Mouse (Mus musculus): Measurements from ENCODE around the gene Pard3. TPM values are rescaled to one million over a fixed set of nuclear protein-coding genes. Genes with fewer than 3 reads are reported as not detected.

Pard3 gene
- polyA plus RNA-seq, 1 experiment = 32.0 TPM

DNA sequence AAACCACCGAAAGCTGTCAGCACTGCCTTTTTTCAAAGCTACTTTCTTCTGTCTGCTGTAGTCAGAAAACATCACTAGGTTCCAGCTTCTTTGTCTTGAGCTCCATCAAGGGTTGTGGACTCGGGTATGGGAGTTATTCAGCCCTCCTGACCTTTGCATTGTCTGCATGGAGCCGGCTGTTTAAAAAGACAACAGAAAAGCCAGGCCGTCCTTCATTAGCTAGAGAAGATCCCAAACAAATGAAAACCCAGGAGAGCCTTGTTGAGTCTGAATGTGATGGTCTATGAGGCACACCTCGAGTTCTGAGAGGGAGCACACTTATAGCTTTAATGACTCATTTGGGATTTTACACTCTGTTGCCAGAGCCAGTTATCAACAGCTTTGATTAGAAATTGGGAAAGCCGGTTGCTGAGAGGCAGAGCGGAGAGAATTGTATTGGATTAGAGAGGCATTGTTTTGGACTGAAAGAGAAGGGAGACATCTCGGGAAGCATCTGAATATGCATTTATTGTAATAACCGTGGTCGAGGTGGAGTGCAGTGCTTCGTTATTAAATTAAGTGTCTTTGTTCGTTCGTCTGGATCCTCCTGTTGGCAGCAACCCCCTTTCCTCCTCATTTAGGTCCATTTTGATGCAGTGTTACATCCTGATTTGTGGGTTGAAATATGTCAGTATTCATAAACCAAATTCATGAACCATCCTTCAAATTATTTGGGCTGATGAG is 435.5 kb downstream of the Pard3 start:
- DNase-seq (ENCODE audit: low spot score) = no peak

DNA sequence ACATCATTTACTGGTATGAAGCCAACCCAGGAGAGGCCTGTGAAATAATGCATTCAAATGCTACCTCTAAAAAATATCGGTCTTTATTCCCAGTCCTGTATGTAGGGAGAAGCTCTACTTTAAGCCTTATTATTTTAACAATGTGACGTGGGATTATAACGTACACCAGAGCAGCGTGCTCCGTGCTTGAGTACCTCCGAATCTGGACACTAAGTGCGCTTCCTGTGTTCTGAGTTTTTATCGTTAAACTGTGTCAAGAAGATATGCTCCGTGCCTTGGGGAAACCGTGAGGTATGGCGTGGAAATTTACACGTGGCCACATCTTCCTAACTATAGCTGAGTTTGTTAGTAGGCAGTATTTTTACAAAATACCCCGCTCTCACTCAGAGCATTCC is 436.0 kb downstream of the Pard3 start:
- DNase-seq (ENCODE audit: low spot score) = no peak

- DNase-seq (ENCODE audit: low spot score) = no peak
These were observed 436.5 kb downstream of the Pard3 start for GRCm38 (mm10) chr8:127500206-127500605.

DNA sequence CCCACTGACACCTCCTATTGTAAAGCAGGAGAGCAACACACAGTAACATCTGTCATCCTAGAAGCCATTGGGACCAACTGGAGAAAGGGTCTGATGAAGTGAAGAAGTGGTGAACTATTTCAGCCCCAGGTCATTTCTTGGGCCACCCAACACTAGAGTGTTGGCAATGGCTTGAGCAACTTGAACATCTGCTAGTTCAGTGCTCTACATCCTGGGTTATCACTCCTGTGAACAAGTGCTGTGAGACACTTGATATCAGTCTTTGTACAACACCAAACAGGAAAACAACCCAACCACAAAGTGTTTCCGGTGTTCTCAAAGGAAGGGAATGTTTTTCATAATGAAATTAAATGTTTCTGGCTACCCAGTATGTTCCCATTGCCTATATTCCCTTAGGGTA is 438.1 kb downstream of the Pard3 start:
- no peak for DNase-seq (ENCODE audit: low spot score)

GRCm38 (mm10) chr8:127505286-127505685 is 441.6 kb downstream of the Pard3 start:
- no peak for DNase-seq (ENCODE audit: low spot score)

GRCm38 (mm10) chr8:127506336-127506735 is 442.6 kb downstream of the Pard3 start:
- DNase-seq (ENCODE audit: low spot score) = no peak

DNA sequence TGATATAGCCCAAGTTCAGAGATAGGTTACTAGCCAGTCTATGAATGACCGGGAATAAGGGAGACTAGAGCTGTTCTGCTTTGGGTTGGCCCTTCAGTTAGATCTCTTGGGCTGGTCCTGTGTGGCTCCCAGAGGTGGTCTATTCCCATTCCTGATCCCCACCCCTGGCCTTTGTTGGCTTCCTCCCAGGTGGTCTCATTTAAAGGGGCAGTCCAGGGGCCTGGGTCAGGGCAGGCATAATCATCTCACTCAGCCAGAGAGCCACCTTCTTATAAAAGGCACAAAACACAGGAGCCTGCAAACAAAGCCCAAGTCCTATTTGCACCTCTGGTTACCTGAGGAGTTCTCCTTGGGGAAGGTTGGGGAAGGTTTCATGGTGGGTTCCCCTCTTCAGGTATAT is 447.6 kb downstream of the Pard3 start:
- DNase-seq (ENCODE audit: low spot score) = no peak

DNA sequence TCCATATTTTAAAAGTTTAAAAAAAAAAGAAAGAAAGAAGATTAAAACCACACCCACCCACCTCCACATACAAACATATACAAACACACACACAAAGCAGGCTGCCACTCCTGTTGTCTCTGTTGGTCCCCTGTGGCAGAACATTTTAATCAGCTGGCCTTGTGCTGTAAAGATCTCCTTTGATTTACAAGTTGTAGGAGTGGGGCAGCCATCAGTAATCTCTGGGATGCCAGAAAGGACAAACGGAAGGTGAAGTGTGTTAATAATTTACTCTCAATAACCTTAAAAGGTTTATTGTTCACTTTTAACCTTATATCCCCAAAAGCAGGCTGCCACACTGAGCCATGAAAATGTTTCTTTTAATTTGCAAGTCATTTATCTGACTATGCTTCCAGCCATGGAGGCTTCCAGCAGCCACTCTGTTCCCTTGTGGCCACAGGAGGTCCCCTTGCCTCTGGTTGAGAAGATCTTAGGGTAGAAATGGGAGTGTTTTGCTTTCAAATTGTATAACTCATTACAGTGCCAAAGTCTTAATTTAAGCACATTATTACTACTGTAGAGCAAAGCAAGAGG is 448.4 kb downstream of the Pard3 start:
- no peak for DNase-seq (ENCODE audit: low spot score)

DNA sequence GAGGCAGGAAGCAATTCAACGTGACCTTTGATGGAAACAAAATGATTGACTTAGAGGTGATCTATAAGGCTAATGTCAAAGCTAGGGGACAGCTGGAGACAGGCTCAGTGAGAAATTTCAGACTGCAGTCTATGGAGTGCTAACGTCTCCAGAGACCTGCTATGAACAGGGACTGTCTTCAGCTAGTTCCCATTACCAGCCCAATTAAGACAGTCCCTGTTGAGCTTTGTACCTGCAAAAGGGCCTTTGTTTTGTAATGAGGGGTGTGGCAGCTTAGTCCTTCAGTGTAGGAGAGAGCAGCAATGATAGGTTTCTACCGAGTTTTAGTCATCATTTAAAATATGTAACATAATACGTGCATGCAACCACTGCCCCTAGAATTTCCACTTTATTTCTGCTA is 448.9 kb downstream of the Pard3 start:
- no peak for DNase-seq (ENCODE audit: low spot score)

DNA sequence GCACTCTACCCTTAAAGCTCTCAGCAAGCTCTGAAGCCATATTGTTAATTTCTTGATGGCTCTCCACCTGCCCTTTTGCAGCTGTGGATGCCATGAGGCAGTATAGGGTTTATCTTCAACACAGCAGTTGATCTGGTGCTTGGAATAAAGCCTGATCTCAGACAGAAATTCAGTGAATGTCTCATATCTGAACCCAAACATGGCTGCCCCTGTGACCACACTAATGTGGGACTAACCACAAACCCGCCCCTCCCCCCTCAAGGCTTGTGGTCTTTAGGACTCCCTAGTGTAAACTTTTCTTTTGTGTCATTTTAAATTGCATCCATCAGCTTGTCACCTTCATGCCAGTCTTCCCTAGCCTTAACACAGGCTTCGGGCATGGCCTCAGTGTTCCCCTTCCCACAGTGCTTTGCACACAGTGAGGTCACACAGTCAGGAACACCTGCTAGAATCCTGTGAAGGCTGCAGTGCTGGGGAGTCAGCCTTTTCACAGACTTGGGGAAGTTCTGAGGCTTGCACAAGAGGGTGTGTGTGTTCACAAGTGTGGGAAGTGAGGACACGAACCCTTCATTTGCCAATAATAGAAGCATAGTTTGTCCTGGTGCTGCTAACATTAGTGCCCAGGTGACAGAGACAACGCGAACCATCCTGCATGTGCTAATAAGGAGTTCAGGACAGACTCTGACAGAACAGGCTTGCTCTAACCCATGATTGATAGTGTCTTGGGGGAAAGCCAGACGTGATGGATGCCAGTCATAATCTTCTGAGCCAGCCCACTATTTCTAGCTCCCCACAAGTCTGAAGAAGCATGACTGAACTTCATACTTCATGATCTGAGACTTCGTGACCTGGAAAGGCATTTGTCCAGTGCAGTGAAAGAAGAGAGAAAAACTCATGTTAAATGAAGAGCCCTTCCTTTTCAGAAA is 451.4 kb downstream of the Pard3 start:
- DNase-seq (ENCODE audit: low spot score) = no peak

DNA sequence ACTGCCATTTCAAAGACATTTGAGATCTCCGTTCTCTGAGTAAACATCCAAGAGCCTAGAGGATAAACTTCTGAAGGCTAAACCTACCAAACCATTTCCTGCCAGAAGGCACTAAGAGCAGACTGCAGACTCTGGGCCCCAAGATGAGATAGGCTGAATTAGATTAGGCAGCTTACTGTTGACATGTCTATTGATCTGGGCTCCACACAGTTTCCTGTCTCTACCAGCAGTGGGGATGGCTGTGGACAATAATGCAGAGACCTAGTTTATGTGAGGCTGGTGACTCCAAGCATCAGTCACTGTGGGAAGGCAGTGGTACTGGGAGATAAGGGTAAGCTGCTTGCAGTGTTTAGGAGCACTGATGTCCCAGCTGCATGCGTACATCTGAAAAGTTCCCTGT is 452.4 kb downstream of the Pard3 start:
- DNase-seq (ENCODE audit: low spot score) = no peak

- DNase-seq (ENCODE audit: low spot score) = no peak
These were observed 462.0 kb downstream of the Pard3 start for GRCm38 (mm10) chr8:127525673-127526072.

DNA sequence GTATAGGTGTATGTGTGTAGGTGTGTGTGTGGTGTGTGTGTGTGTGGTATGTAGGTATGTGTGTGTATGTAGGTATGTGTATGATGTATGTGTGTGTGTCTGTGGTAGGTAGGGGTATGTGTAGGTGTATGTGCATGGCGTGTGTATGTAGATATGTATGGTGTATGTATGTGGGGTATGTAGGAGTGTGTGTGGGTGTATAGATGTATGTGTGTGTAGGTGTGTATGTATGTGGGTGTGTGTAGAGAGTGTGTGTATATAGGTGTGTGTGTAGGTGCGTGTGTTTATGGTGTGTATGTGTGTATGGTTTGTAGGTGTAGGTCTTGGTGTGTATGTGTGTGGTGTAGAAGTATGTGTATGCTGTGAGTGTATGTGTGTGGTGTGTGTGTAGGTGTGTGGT is 464.6 kb downstream of the Pard3 start:
- no peak for DNase-seq (ENCODE audit: low spot score)

DNA sequence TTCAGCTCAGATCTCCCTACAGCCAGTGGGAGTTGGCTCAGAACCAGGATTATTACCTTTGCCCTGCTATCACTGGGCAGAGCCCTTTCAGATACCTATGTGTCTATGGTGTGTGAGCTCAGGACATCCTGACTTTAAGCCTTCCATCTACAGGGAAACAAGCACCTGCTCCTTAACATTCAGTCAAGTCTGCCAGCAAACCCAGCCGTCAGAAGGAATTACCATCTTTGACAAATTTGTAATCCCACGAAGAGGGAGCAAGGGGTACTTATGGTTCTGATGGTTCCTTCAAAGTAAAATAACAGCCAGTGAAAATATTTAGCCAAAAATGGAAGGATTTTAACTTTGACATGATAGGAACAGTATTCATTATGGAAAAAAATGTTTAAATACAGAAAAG is 466.1 kb downstream of the Pard3 start:
- no peak for DNase-seq (ENCODE audit: low spot score)

- DNase-seq (ENCODE audit: low spot score) = no peak
These were observed 468.2 kb downstream of the Pard3 start for GRCm38 (mm10) chr8:127531866-127532265.

DNA sequence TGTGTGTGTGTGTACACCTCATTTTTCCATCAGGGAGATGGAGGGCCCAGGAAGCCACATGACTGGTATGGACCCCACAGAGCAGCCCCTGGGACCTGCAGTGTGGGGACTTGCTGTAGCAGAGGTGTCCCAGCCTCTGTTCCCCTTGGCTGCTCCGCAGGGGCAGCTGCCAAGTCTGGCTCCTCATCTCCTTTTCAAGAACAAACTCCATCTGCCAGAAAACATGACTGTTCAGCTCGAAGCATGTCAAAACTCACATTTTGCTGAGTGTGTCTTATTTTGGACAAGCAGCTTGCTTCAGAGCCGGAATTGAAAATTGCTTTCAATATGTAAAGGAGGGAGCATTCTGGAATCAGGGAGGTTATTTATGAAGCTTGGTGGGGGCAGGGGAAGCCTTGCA is 471.1 kb downstream of the Pard3 start:
- DNase-seq (ENCODE audit: low spot score) = no peak

- no peak for DNase-seq (ENCODE audit: low spot score)
These were observed 471.6 kb downstream of the Pard3 start for GRCm38 (mm10) chr8:127535192-127535845.

DNA sequence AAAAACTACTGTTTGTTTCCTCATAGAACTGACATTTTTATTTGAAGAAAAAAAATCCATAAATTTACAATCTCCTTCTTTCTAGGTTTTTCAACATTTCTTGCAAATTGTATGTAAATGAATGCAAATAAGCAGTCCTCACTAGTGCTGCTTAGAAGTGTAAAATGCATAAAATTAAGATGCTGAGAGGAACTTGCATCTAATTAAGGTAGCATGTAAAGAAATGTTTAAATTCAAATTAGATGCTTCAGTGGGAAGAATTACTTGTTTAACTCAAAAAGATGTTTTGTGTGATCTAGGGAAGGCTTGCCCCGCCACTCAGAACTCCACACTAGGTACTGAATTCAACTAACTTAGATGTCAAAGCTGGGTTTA is 472.1 kb downstream of the Pard3 start:
- DNase-seq (ENCODE audit: low spot score) = no peak

DNA sequence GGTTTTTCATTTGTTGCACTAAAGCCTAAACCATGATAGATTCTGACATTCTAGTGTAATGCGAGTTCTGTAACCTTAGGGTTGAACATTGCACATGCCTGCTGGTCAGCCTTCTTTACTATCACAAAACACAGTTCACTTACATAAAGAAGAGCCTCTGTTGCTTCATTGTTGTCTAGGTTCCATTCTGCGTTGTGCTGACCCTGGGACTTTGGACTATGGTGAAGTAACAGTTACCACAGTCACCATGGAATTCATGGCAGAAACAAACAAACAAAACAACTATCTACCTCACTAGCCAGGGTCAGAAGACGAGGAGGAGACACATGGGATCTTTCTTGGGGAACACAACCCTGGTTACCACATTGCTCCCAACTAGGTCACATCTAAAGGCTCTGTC is 476.1 kb downstream of the Pard3 start:
- no peak for DNase-seq (ENCODE audit: low spot score)

GRCm38 (mm10) chr8:127540273-127540672 is 476.6 kb downstream of the Pard3 start:
- DNase-seq (ENCODE audit: low spot score) = no peak

DNA sequence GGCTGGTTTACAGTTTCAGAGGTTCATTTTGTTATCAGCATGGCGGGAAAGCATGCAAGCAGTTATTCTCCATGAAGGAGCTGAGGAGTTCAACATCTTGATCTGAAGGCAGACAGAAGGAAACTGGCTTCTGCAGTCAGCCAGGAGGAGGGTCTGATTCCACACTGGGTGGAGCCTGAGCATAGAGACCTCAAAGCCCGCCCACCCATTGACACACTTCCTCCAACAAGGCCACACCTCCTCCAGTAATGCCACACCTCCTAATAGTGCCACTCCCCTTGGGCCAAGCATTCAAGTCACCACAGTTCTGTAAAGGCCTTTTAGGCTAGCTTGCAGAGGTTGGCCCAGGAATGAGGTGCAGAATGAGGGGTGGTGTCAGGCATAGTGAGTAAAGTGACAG is 478.5 kb downstream of the Pard3 start:
- no peak for DNase-seq (ENCODE audit: low spot score)

GRCm38 (mm10) chr8:127543676-127544075 is 480.0 kb downstream of the Pard3 start:
- DNase-seq (ENCODE audit: low spot score) = no peak
